Mouse (Mus musculus): ENCODE results near the gene Tln1. TPM values are rescaled to one million over a fixed set of nuclear protein-coding genes. Genes with fewer than 3 reads are reported as not detected.

The Tln1 gene
- polyA plus RNA-seq, 1 experiment from 2014 or later = 69.5 TPM

DNA sequence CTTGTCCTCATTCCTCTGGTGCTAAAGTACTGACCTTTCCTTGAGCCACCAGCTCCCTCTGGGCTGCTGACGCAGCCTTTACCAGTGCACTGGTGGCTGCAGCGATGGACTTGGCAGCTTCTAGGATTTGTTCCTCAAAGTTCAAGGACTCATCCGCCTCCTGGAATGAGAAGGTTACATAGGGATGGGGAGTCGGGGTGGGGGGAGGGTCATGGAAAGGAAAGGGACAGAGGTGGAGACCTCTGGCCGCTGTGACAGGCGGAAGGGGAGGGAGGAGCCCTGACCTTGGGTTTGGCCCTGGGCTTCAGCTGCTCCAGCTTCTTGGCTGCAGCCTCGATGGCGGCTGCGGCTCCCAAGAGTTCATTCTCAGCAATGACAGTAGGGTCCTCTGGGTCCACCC, 29.2 kb downstream of the Tln1 start:
- ATAC-seq (ENCODE audit: insufficient number of reproducible peaks, insufficient read depth, low FRiP score, low TSS enrichment, low read depth) = no peak
- Histone ChIP-seq H3K4me1 (no peaks in the 10 kb centered on the region), H3K4me3 (no peak overlapping the region), H3K9ac (no peak overlapping the region), H3K36me3 (peaks cover 73% of the 10 kb centered on the region), H3K9me3 (no peaks in the 10 kb centered on the region), H3K4me2 (no peak overlapping the region), H3K27ac (no peak overlapping the region), H3K27me3 (no peaks in the 10 kb centered on the region)
- WGBS = 91% methylated on average over 9 of the region's 9 CpGs

- peaks cover 47% of the 10 kb centered on the region for H3K36me3 ChIP-seq
- no peaks in the 10 kb centered on the region for H3K9me3 ChIP-seq
- no peak overlapping the region for H3K27ac ChIP-seq
- ATAC-seq (ENCODE audit: insufficient number of reproducible peaks, insufficient read depth, low FRiP score, low TSS enrichment, low read depth) = no peak
- 23% methylated on average over 7 of the region's 7 CpGs for WGBS
- no peak overlapping the region for H3K4me2 ChIP-seq
- H3K9ac ChIP-seq = no peak overlapping the region
- peaks cover 5% of the 10 kb centered on the region; the same call in 1 of the 2 replicates for H3K27me3 ChIP-seq
- H3K4me3 ChIP-seq = no peak overlapping the region
- H3K4me1 ChIP-seq = no peaks in the 10 kb centered on the region
Observed at GRCm38 (mm10) chr4:43530581-43530980, 31.9 kb downstream of the Tln1 start.

GRCm38 (mm10) chr4:43530081-43530501, 32.4 kb downstream of the Tln1 start:
- H3K27ac ChIP-seq = no peak overlapping the region
- H3K9ac ChIP-seq = no peak overlapping the region
- peaks cover 9% of the 10 kb centered on the region for H3K27me3 ChIP-seq
- H3K36me3 ChIP-seq = peaks cover 42% of the 10 kb centered on the region
- H3K4me3 ChIP-seq = no peak overlapping the region
- H3K9me3 ChIP-seq = no peaks in the 10 kb centered on the region
- 70% methylated on average over 8 of the region's 8 CpGs for WGBS
- H3K4me1 ChIP-seq = no peaks in the 10 kb centered on the region
- no peak for ATAC-seq (ENCODE audit: insufficient number of reproducible peaks, insufficient read depth, low FRiP score, low TSS enrichment, low read depth)
- no peak overlapping the region for H3K4me2 ChIP-seq

DNA sequence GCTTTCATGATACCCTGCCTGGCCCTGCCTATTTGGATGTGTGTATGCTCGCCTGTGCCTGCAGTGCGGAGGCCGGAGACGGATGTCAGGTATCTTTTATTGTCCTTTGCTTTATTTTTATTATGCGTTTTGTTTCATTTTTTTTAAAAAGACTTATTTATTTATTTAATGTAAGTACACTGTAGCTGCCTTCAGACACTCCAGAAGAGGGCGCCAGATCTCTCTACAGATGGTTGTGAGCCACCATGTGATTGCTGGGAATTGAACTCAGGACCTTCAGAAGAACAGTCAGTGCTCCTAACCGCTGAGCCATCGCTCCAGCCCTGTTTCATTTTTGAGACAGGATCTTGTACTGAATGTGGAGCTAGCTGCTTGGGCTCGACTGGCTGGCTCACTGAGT, 34.0 kb downstream of the Tln1 start:
- no peak overlapping the region for H3K4me2 ChIP-seq
- peaks cover 17% of the 10 kb centered on the region for H3K27me3 ChIP-seq
- H3K9me3 ChIP-seq = no peaks in the 10 kb centered on the region
- H3K36me3 ChIP-seq = peaks cover 27% of the 10 kb centered on the region
- H3K27ac ChIP-seq = no peak overlapping the region
- H3K9ac ChIP-seq = no peak overlapping the region
- ATAC-seq (ENCODE audit: insufficient number of reproducible peaks, insufficient read depth, low FRiP score, low TSS enrichment, low read depth) = no peak
- no peak overlapping the region for H3K4me3 ChIP-seq
- 81% methylated on average over 9 of the region's 9 CpGs for WGBS
- H3K4me1 ChIP-seq = peaks cover 10% of the 10 kb centered on the region

GRCm38 (mm10) chr4:43527880-43528279, 34.6 kb downstream of the Tln1 start:
- Histone ChIP-seq H3K27me3 (peaks cover 23% of the 10 kb centered on the region), H3K4me3 (no peak overlapping the region), H3K36me3 (peaks cover 21% of the 10 kb centered on the region), H3K4me2 (no peak overlapping the region), H3K27ac (no peak overlapping the region), H3K9ac (no peak overlapping the region), H3K4me1 (peaks cover 16% of the 10 kb centered on the region), H3K9me3 (no peaks in the 10 kb centered on the region)
- WGBS = 65% methylated on average over 5 of the region's 5 CpGs
- ATAC-seq (ENCODE audit: insufficient number of reproducible peaks, insufficient read depth, low FRiP score, low TSS enrichment, low read depth) = no peak

DNA sequence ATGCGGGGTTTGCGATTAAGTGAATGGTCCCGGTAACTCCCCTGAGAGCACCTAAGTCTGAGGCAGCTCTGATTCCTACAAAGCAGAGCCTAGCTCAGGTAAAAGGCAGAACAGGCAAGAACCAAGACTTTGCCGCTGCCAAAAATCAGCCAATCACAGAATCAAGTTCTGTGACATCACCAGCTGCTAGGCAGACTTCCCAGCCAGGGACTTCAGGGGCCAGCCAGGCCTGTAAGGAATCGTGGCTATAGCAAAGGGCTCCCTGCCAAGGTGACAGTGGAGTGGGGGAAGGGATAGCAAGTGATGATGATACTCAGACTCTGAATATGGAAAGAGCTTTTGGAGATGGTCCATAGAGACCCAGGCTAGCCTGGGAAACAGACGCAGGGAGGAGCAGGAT, 42.5 kb downstream of the Tln1 start:
- Histone ChIP-seq H3K27me3 (peaks cover 27% of the 10 kb centered on the region), H3K4me1 (peaks cover 53% of the 10 kb centered on the region), H3K9ac (0 out of 2 replicates have a peak overlapping the region, but pooled peaks have one; percentile 22), H3K4me2 (peak overlapping the region; percentile 54), H3K36me3 (peaks cover 27% of the 10 kb centered on the region), H3K9me3 (no peaks in the 10 kb centered on the region), H3K27ac (no peak overlapping the region), H3K4me3 (peak overlapping the region; percentile 26)
- ATAC-seq (ENCODE audit: insufficient number of reproducible peaks, insufficient read depth, low FRiP score, low TSS enrichment, low read depth) = no peak
- WGBS = 12% methylated on average over 6 of the region's 6 CpGs

DNA sequence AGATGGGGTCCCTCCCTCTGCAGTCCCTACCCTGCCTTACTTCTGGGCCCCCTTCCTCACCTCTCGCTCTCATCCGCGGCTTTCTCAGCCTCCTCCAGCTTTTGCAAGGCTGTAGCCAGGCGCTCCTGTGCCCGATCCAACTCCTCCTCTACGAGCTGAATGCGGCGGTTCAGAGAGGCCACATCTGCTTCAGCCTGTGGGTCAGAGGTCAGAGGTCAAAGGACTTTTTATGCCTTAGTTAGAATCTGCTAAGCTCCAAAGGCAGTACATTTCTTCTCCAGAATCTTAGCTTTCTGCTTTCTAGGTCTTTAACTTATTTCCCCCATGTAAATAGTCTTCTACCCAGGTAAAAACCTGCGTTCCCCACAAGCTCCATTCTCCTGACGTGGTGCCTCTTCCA, 42.9 kb downstream of the Tln1 start:
- Histone ChIP-seq H3K36me3 (peaks cover 27% of the 10 kb centered on the region), H3K4me3 (peak overlapping the region; percentile 26), H3K27me3 (peaks cover 23% of the 10 kb centered on the region), H3K27ac (no peak overlapping the region), H3K4me1 (peaks cover 49% of the 10 kb centered on the region), H3K9ac (peak overlapping the region; percentile 22; the same call in 1 of the 2 replicates), H3K9me3 (no peaks in the 10 kb centered on the region), H3K4me2 (peak overlapping the region; percentile 54)
- ATAC-seq (ENCODE audit: insufficient number of reproducible peaks, insufficient read depth, low FRiP score, low TSS enrichment, low read depth) = no peak
- WGBS = 19% methylated on average over 10 of the region's 10 CpGs

DNA sequence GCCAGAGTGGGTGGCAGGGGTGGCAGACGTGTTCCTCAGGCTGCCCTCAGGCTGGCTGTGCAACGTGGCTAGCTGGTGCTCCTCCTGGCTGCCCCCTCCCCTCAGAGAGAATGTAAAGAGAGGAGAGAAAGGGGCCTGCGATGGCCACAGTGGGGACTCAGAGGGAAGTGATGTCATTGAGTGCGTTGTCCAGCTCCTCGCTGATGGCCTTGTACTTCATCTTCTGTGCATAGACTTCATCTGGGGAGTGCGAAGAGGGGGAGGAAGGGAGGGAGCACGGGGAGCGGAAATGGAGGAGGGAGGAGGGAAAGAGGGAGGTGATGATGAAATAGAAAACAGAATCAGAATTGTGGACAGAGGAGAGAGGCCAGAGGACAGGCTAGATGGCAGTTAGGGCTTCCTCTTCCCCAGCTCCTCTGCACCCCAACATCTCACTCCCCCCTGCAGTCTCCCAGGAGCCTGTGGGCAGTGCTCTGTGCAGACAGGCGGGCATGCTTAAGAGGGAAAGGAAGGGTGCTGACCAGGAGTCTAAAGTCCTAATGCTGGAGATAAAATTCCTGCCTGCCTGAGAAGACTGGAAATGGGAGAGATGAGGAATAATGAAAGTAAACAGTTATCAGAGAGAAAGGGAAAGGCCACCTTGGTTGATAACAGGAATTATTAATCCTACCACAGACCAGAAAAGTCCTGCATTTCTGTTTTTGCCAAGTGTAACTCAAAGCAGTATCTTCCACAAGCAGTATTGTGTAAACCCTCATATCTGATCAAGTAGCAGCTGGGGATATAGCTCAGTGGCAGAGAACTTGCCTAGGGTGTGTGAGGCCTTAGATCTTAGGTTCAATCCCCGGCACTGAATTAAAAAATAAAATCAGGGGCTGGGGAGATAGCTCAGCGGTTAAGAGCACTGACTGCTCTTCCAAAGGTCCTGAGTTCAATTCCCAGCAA, 46.5 kb downstream of the Tln1 start:
- Histone ChIP-seq H3K9ac (no peak overlapping the region), H3K4me3 (no peak overlapping the region), H3K4me2 (no peak overlapping the region), H3K27me3 (peaks cover 9% of the 10 kb centered on the region), H3K4me1 (peaks cover 28% of the 10 kb centered on the region), H3K27ac (no peak overlapping the region), H3K9me3 (no peaks in the 10 kb centered on the region), H3K36me3 (peaks cover 29% of the 10 kb centered on the region)
- ATAC-seq (ENCODE audit: insufficient number of reproducible peaks, insufficient read depth, low FRiP score, low TSS enrichment, low read depth) = no peak
- WGBS = 70% methylated on average over 11 of the region's 11 CpGs

GRCm38 (mm10) chr4:43513791-43514190, 48.7 kb downstream of the Tln1 start:
- WGBS = 72% methylated on average over 4 of the region's 4 CpGs
- no peaks in the 10 kb centered on the region for H3K9me3 ChIP-seq
- H3K4me1 ChIP-seq = peaks cover 18% of the 10 kb centered on the region
- H3K36me3 ChIP-seq = peaks cover 22% of the 10 kb centered on the region
- H3K4me2 ChIP-seq = no peak overlapping the region
- no peak overlapping the region for H3K27ac ChIP-seq
- H3K9ac ChIP-seq = no peak overlapping the region
- peaks cover 9% of the 10 kb centered on the region for H3K27me3 ChIP-seq
- H3K4me3 ChIP-seq = no peak overlapping the region
- no peak for ATAC-seq (ENCODE audit: insufficient number of reproducible peaks, insufficient read depth, low FRiP score, low TSS enrichment, low read depth)

DNA sequence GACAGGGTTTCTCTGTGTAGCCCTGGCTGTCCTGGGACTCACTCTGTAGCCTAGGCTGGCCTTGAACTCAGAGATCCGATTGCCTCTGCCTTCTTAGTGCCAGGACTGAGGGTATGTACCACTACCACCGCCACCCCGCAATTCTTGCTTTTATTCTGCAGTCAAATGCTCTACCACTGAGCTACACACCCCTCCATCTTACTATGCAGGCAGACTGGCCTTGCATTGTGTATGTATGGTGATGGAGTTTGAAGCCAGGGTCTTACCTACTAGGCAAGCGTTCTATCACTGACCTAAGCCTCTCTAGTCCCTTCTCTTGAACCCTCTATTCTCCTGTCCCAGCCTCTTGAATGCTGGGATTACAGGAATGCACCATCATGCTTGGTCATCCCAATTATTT, 49.2 kb downstream of the Tln1 start:
- 84% methylated on average over 4 of the region's 4 CpGs for WGBS
- H3K4me1 ChIP-seq = peaks cover 19% of the 10 kb centered on the region
- H3K36me3 ChIP-seq = peaks cover 19% of the 10 kb centered on the region
- H3K4me3 ChIP-seq = no peak overlapping the region
- peaks cover 11% of the 10 kb centered on the region for H3K27me3 ChIP-seq
- no peak overlapping the region for H3K27ac ChIP-seq
- H3K9me3 ChIP-seq = no peaks in the 10 kb centered on the region
- no peak overlapping the region for H3K4me2 ChIP-seq
- H3K9ac ChIP-seq = no peak overlapping the region
- no peak for ATAC-seq (ENCODE audit: insufficient number of reproducible peaks, insufficient read depth, low FRiP score, low TSS enrichment, low read depth)

- peaks cover 13% of the 10 kb centered on the region for H3K36me3 ChIP-seq
- peaks cover 15% of the 10 kb centered on the region for H3K27me3 ChIP-seq
- H3K4me2 ChIP-seq = no peak overlapping the region
- H3K4me3 ChIP-seq = no peak overlapping the region
- H3K27ac ChIP-seq = no peak overlapping the region
- peaks cover 26% of the 10 kb centered on the region for H3K4me1 ChIP-seq
- H3K9ac ChIP-seq = no peak overlapping the region
- no peaks in the 10 kb centered on the region for H3K9me3 ChIP-seq
- no peak for ATAC-seq (ENCODE audit: insufficient number of reproducible peaks, insufficient read depth, low FRiP score, low TSS enrichment, low read depth)
- WGBS = 52% methylated on average over 7 of the region's 7 CpGs
Observed at GRCm38 (mm10) chr4:43512653-43513052, 49.8 kb downstream of the Tln1 start.

All from embryonic facial prominence, embryonic 13.5 days (tissue).